Mouse (Mus musculus): ENCODE measurements around the gene Galnt4. TPM values are rescaled to one million over a fixed set of nuclear protein-coding genes. Genes with fewer than 3 reads are reported as not detected.
"Not testable (repeated sequence)": the region's sequence is repeated elsewhere in the genome, so short reads cannot be mapped to it uniquely, and the experiment has no call there.

The Galnt4 gene
- total RNA-seq, 4 experiments from 2014 or later, result 7.0 to 7.6 (median 7.2) TPM

DNA sequence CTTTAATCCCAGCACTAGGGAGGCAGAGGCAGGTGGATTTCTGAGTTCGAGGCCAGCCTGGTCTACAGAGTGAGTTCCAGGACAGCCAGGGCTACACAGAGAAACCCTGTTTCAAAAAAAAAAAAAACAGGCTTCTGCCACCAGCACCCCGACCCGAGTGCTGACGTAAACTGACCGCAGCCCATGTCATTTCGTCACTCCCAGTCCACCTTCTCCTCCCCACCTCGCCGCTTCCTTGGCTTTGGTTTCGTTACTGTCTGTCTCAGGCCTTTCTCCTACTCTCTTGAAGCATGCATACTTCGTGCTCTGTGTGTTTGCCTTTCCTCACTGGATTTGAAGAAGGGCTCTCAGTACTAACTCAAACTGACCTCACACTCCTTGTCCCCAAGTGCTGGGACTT is 49.7 kb downstream of the Galnt4 start:
- not testable (repeated sequence) for DNase-seq

DNA sequence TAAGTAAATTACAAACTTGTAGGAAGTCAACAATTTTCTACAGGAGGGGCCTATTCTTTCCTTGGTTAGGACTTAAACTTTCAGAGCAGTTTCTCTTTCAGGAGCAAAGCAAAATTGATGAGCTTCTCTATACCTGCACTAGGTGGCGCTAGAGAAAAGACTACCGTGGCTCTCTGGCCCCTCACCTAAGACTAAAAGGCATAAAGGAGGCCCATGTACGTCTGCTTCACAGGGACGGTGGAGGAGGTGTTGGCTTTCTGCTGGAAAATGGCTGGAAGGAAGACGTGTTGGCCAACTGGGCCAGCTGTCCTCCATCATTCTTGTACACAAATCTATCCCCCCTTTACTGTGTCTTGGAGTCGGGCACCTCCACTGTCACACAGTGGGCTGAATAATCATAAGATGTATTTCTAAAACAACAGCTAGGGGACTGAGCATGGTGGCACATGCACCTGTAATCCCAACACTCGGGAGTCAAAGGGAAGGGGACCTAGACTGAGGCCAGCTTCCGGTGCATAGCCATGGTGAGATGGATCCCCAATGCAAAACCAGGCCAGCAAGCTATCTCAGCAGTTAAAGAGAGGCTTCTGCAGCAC is 54.1 kb downstream of the Galnt4 start:
- no peak for DNase-seq

Other genes with a start within 250 kb of the Galnt4 start
- 10 to 100 TPM; 48.0 to 69.1 (median 53.3) TPM for gene Atp2b1, start 193.8 kb upstream of the Galnt4 start, total RNA-seq (2022)
- gene Poc1b, start 1.1 kb upstream of the Galnt4 start, total RNA-seq (2022), result 10 to 100 TPM; 12.4 to 23.8 (median 18.0) TPM
- gene Phxr2, start 18.2 kb downstream of the Galnt4 start, total RNA-seq (2022), result not detected
- 100 to 1,000 TPM in 3 of 4 experiments, 10 to 100 TPM in 1; 88.6 to 238 (median 129) TPM for gene Dusp6, start 155.1 kb downstream of the Galnt4 start, total RNA-seq (2022)

All from adrenal gland, adult 8-10 months (tissue).